Mouse (Mus musculus): Measurements from ENCODE around the gene Glod4. TPM values are rescaled to one million over a fixed set of nuclear protein-coding genes. Genes with fewer than 3 reads are reported as not detected.
A peak's percentile ranks its signal among the peaks of the same experiment; 100 is the strongest.
"Not testable (repeated sequence)": the region's sequence is repeated elsewhere in the genome, so short reads cannot be mapped to it uniquely, and the experiment has no call there.

The Glod4 gene
- polyA plus RNA-seq, 1 experiment from 2014 or later, result 125 TPM

DNA sequence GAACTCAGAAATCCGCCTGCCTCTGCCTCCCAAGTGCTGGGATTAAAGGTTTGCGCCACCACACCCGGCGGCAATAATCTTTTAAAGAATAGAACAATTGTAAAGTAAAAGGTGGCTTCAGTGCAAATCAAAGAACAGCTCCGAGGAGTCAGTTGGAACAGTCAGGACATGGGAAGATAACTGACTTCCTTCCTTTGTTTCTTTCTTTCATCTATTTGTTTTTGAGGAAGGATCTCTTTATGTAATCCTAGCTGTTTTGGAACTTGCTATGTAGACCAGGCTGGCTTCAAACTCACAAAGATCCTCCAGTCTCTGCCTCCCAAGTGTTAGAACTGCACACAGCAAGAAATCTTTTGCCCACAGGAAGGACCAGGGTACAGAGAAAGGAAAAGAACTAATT lies 18.9 kb downstream of the Glod4 start:
- no peak for DNase-seq (ENCODE audit: low spot score)
- WGBS, result 92% methylated on average over 5 of the region's 5 CpGs

DNA sequence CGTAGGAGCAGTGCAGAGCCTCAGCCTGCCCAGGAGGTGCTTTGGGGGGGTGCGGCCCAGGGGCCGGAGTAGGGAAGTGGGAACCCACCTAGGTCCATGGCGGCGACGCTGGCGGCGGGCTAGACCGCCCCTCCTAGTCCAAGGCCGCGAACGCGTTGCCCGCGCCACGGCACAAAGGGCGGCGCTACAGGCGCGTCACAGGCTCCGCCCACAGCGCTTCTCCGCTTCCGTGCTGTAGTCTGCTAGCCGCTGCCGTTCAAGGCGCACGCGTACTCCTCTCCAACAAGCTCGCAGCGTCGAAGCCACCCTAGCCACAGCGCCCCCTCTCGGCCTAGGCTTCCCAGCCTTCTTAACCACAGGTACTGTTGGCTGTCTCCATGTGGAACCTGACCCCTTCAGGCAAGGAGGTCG lies 26.1 kb downstream of the Glod4 start, which contains the start of the genes Dbil5 and Gemin4:
Gene Dbil5 (plus strand): TSS at position 219 of the 411 bp plus-strand sequence.
Gene Gemin4 (minus strand): TSS at position 275 of the 411 bp plus-strand sequence.
- H3K4me3 ChIP-seq (ENCODE audit: low read depth, low read length), result peak within 1 kb of the TSS; percentile 79
- H3K9ac ChIP-seq (ENCODE audit: low read length), result peak within 1 kb of the TSS; percentile 98
- no peaks in the 10 kb centered on the region for H3K27me3 ChIP-seq (ENCODE audit: control insufficient read depth, insufficient read depth, low read length)
- ATAC-seq (replicated peaks; ENCODE audit: low FRiP score), result peak; percentile 98
- peaks cover 8% of the 10 kb centered on the region; the same call in 1 of the 2 replicates for H3K36me3 ChIP-seq (ENCODE audit: control insufficient read depth, insufficient read depth, low read length)
- H3K4me2 ChIP-seq (ENCODE audit: low read depth, low read length, severe bottlenecking), result peak within 1 kb of the TSS; percentile 81
- H3K9me3 ChIP-seq (ENCODE audit: control insufficient read depth, low read length), result no peaks in the 10 kb centered on the region
- WGBS, result under 1% methylated on average over 35 of the region's 35 CpGs
- peak within 1 kb of the TSS; percentile 77 for H3K27ac ChIP-seq (ENCODE audit: low read depth, low read length)
- no peaks in the 10 kb centered on the region for H3K4me1 ChIP-seq (replicated peaks; ENCODE audit: control insufficient read depth, insufficient read depth, low read length)
- peak; percentile 99 for DNase-seq (ENCODE audit: low spot score)

More for the DNA sequence above, 18.9 kb downstream of the Glod4 start:
- no peak overlapping the region for H3K27ac ChIP-seq (ENCODE audit: low read depth, low read length)
- no peak overlapping the region for H3K4me2 ChIP-seq (ENCODE audit: low read depth, low read length, severe bottlenecking)
- no peak for ATAC-seq (replicated peaks; ENCODE audit: low FRiP score)
- H3K27me3 ChIP-seq (ENCODE audit: control insufficient read depth, insufficient read depth, low read length), result no peaks in the 10 kb centered on the region
- H3K9me3 ChIP-seq (ENCODE audit: control insufficient read depth, low read length), result no peaks in the 10 kb centered on the region
- no peak overlapping the region for H3K9ac ChIP-seq (ENCODE audit: low read length)
- no peaks in the 10 kb centered on the region for H3K36me3 ChIP-seq (ENCODE audit: control insufficient read depth, insufficient read depth, low read length)
- H3K4me1 ChIP-seq (replicated peaks; ENCODE audit: control insufficient read depth, insufficient read depth, low read length), result no peaks in the 10 kb centered on the region
- no peak overlapping the region for H3K4me3 ChIP-seq (ENCODE audit: low read depth, low read length)

DNA sequence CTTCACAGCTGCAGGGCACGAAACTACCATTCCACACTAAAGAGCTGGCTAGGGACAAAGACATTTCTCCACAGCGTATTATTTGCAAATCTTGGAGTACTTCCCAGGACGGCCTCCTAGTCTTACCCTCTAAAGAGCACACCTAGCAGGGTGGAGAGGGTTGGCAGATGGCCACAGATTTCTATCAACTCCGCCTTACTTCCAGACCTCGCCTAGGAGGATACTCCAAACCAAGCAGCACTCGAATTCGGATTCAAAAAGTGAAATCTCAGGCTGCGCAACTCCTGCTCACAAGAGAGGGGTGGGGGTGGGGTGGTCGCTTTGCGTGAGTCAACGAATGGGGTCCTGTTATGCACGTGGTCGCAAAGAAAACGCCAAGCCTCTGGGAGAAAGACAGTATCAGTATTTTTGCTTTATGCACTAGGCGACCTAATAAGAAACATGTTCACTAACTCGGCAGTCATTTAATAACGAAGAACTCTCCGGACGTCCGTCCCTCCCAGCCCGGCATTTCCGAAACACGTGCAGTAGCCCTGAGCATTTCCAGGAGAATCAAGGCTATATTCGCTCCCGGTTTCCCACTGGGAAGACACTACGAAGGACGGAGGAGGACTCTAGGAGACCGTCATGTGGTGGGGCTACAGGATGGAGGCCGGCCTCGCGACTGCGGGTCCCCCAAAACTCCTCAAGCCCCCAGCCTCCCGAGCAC lies 26.7 kb downstream of the Glod4 start:
- Histone ChIP-seq H3K27me3 (ENCODE audit: control insufficient read depth, insufficient read depth, low read length) (no peaks in the 10 kb centered on the region), H3K4me3 (ENCODE audit: low read depth, low read length) (peak overlapping the region; percentile 79), H3K4me1 (replicated peaks; ENCODE audit: control insufficient read depth, insufficient read depth, low read length) (no peaks in the 10 kb centered on the region), H3K9ac (ENCODE audit: low read length) (peak overlapping the region; percentile 98), H3K36me3 (ENCODE audit: control insufficient read depth, insufficient read depth, low read length) (peaks cover 9% of the 10 kb centered on the region; the same call in 1 of the 2 replicates), H3K4me2 (ENCODE audit: low read depth, low read length, severe bottlenecking) (peak overlapping the region; percentile 81), H3K27ac (ENCODE audit: low read depth, low read length) (peak overlapping the region; percentile 77), H3K9me3 (ENCODE audit: control insufficient read depth, low read length) (no peaks in the 10 kb centered on the region)
- 4% methylated on average over 33 of the region's 33 CpGs for WGBS
- peak; percentile 56; the same call in 1 of the 2 replicates for ATAC-seq (replicated peaks; ENCODE audit: low FRiP score)
- DNase-seq (ENCODE audit: low spot score), result peak; percentile 67

DNA sequence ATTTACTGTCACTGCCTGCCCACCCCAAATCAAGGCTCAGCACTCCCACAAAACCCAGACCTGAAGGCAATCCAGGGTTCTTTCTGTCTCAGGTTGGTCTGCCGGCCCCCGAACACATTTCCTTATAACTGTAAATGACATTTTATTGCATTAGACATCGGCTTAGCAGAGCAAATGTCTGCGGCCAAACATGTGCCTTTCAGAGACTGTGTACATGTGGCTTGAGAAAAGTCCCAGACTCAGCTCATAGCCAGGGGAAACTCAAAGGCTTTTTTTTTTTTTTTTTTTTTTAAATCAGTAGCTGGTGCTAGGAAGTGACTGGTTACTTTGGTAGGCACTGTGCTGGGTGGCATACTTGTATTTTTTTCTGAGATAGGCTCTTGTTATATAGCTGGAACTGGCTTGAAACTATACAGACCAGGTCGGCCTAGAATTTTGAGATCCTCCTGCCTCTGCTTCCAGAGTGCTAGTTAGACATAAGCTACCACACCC lies 27.4 kb downstream of the Glod4 start:
- Histone ChIP-seq H3K9me3 (ENCODE audit: control insufficient read depth, low read length) (no peaks in the 10 kb centered on the region), H3K9ac (ENCODE audit: low read length) (peak overlapping the region; percentile 98; the same call in 1 of the 2 replicates), H3K4me1 (replicated peaks; ENCODE audit: control insufficient read depth, insufficient read depth, low read length) (no peaks in the 10 kb centered on the region), H3K4me2 (ENCODE audit: low read depth, low read length, severe bottlenecking) (peak overlapping the region; percentile 81), H3K27me3 (ENCODE audit: control insufficient read depth, insufficient read depth, low read length) (no peaks in the 10 kb centered on the region), H3K36me3 (ENCODE audit: control insufficient read depth, insufficient read depth, low read length) (peaks cover 9% of the 10 kb centered on the region; the same call in 1 of the 2 replicates), H3K4me3 (ENCODE audit: low read depth, low read length) (peak overlapping the region; percentile 79), H3K27ac (ENCODE audit: low read depth, low read length) (no peak overlapping the region)
- DNase-seq (ENCODE audit: low spot score) (no peak), ATAC-seq (replicated peaks; ENCODE audit: low FRiP score) (no peak)
- 96% methylated on average over 5 of the region's 5 CpGs for WGBS

DNA sequence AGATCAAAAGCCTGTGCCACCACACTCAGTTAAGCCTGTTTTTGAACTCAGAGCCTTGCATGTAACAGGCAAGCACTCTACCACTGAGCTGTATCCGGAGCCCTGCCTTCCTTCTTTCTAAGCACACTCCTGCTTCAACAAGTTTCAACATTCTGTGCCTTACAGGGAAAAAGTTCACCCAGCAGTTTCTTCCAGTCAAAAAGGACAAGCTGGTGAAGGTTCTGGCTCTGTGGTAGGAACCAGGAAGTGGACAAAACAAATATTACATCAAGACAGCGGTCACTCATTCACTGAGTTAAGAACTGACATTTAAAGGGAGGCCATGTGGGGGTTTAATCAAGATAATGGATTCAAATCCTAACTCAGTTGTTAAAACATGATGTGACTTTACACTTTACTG lies 28.5 kb downstream of the Glod4 start:
- peaks cover 9% of the 10 kb centered on the region; the same call in 1 of the 2 replicates for H3K36me3 ChIP-seq (ENCODE audit: control insufficient read depth, insufficient read depth, low read length)
- no peak for ATAC-seq (replicated peaks; ENCODE audit: low FRiP score)

DNA sequence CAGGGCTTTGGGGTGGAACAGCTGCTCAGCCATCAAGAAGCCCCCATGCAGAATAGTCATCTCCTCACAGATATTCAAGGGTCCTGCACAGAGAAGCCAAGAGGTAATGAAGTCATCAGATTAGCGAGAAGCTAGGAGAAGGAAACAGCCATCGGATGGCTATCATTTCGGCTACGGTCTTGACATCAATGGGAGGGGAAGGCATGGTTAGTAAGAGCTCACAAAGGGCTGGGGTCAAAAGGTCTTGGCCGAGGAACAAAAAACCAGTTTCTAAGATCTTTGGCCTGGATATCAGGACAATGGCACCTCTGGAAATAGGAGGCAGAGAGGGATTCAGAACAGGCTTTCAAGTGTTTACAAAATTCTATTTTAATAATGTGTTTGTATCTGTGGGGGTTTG lies 29.7 kb downstream of the Glod4 start:
- H3K9ac ChIP-seq (ENCODE audit: low read length), result no peak overlapping the region
- no peaks in the 10 kb centered on the region for H3K9me3 ChIP-seq (ENCODE audit: control insufficient read depth, low read length)
- no peak for DNase-seq (ENCODE audit: low spot score)
- peaks cover 9% of the 10 kb centered on the region; the same call in 1 of the 2 replicates for H3K36me3 ChIP-seq (ENCODE audit: control insufficient read depth, insufficient read depth, low read length)
- H3K4me3 ChIP-seq (ENCODE audit: low read depth, low read length), result no peak overlapping the region
- 43% methylated on average over 5 of the region's 5 CpGs for WGBS
- H3K4me2 ChIP-seq (ENCODE audit: low read depth, low read length, severe bottlenecking), result no peak overlapping the region
- H3K4me1 ChIP-seq (replicated peaks; ENCODE audit: control insufficient read depth, insufficient read depth, low read length), result no peaks in the 10 kb centered on the region
- no peak overlapping the region for H3K27ac ChIP-seq (ENCODE audit: low read depth, low read length)
- ATAC-seq (replicated peaks; ENCODE audit: low FRiP score), result no peak
- H3K27me3 ChIP-seq (ENCODE audit: control insufficient read depth, insufficient read depth, low read length), result no peaks in the 10 kb centered on the region

More for the DNA sequence above, 28.5 kb downstream of the Glod4 start:
- no peak for DNase-seq (ENCODE audit: low spot score)
- no peak overlapping the region for H3K4me3 ChIP-seq (ENCODE audit: low read depth, low read length)
- WGBS, result 89% methylated on average over 2 of the region's 2 CpGs
- H3K9ac ChIP-seq (ENCODE audit: low read length), result no peak overlapping the region
- H3K4me2 ChIP-seq (ENCODE audit: low read depth, low read length, severe bottlenecking), result no peak overlapping the region
- H3K4me1 ChIP-seq (replicated peaks; ENCODE audit: control insufficient read depth, insufficient read depth, low read length), result no peaks in the 10 kb centered on the region
- no peak overlapping the region for H3K27ac ChIP-seq (ENCODE audit: low read depth, low read length)
- no peaks in the 10 kb centered on the region for H3K27me3 ChIP-seq (ENCODE audit: control insufficient read depth, insufficient read depth, low read length)
- H3K9me3 ChIP-seq (ENCODE audit: control insufficient read depth, low read length), result no peaks in the 10 kb centered on the region

DNA sequence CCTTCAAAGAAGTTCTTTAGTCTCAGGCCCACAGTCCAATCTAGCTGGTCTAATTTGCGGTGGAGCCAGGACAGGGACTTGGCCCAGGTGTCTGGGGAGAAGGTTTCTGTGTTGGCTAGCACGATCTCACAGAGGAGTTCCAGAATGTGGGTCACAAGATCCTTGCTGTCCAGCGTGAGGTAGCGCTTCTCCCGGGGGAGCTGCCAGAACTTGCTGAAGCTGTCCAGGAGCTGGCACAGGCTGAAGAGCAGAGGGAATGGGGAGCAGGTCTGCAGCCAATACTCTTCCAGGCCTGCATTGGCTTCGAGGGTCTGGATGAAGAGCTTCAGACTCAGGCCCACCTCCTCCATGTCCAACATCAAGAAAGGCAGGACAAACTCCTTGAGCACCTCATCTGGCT lies 31.9 kb downstream of the Glod4 start:
- peaks cover 13% of the 10 kb centered on the region; the same call in 1 of the 2 replicates for H3K36me3 ChIP-seq (ENCODE audit: control insufficient read depth, insufficient read depth, low read length)
- not testable (repeated sequence) for ATAC-seq (replicated peaks; ENCODE audit: low FRiP score); H3K9me3 ChIP-seq (ENCODE audit: control insufficient read depth, low read length); H3K27me3 ChIP-seq (ENCODE audit: control insufficient read depth, insufficient read depth, low read length); H3K27ac ChIP-seq (ENCODE audit: low read depth, low read length); H3K4me1 ChIP-seq (replicated peaks; ENCODE audit: control insufficient read depth, insufficient read depth, low read length); H3K4me3 ChIP-seq (ENCODE audit: low read depth, low read length); H3K9ac ChIP-seq (ENCODE audit: low read length); H3K4me2 ChIP-seq (ENCODE audit: low read depth, low read length, severe bottlenecking); DNase-seq (ENCODE audit: low spot score)
- 89% methylated on average over 3 of the region's 6 CpGs for WGBS

DNA sequence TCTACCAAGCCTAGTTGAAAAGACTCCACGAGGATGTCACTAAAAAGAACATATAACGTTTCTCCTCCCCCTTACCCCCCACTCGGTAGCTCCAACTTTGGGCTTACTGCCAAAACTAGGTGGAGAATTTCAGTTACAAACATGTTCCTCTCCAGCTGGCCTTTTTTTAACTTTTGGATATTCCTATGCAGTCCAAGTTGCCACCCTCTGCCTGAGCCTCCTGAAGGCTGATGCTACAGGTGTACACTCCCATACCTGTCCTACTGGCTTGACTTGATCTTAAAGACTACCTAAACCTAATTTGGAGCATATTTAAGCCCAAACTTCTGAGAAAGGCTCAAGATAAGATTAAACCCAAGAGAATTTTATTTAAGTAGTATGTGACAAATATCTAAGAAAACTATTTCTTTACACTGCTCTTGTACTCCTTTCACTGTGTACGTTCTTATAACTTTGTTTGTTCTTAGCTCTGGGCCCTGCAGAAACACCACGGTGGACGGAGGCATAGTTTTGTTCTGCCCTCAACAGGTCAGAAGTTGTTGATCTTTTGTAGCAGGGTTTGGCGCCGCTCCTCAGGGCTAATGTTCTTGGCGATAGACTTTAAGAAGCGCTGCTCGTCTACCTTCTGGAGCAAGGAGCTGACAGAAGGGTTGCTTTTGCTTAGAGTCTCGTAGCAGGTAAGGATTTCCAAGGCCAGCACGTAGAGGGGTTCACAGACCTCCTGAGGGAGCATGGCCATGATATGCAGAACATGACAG lies 33.1 kb downstream of the Glod4 start:
- DNase-seq (ENCODE audit: low spot score), result no peak
- Histone ChIP-seq H3K9me3 (ENCODE audit: control insufficient read depth, low read length) (no peaks in the 10 kb centered on the region), H3K4me3 (ENCODE audit: low read depth, low read length) (no peak overlapping the region), H3K9ac (ENCODE audit: low read length) (no peak overlapping the region), H3K27ac (ENCODE audit: low read depth, low read length) (no peak overlapping the region), H3K4me1 (replicated peaks; ENCODE audit: control insufficient read depth, insufficient read depth, low read length) (no peaks in the 10 kb centered on the region), H3K27me3 (ENCODE audit: control insufficient read depth, insufficient read depth, low read length) (no peaks in the 10 kb centered on the region), H3K36me3 (ENCODE audit: control insufficient read depth, insufficient read depth, low read length) (peaks cover 13% of the 10 kb centered on the region; the same call in 1 of the 2 replicates), H3K4me2 (ENCODE audit: low read depth, low read length, severe bottlenecking) (no peak overlapping the region)
- ATAC-seq (replicated peaks; ENCODE audit: low FRiP score), result no peak
- WGBS, result 92% methylated on average over 13 of the region's 13 CpGs

Data from forebrain, embryonic 11.5 days (tissue).